Mouse (Mus musculus) right cerebral cortex, postnatal 14 days (tissue): ENCODE data around the gene Flrt3.
A peak's percentile ranks its signal among the peaks of the same experiment; 100 is the strongest.

ENCODE experiments used
- DNase-seq: peaks from one replicate; pipeline ENCODE4 v3.0.0; 2022

The Flrt3 gene

GRCm38 (mm10) chr2:140670963-140671702 is at the start of gene Flrt3:
Gene Flrt3, minus strand, starts transcription at chr2:140671469.
- DNase-seq = peak; percentile 82

GRCm38 (mm10) chr2:140717407-140717806 is 46.1 kb upstream of the Flrt3 start:
- DNase-seq = no peak

GRCm38 (mm10) chr2:140715822-140716221 is 44.6 kb upstream of the Flrt3 start:
- DNase-seq = no peak

GRCm38 (mm10) chr2:140707550-140707949 is 36.3 kb upstream of the Flrt3 start:
- DNase-seq = no peak

- no peak for DNase-seq
Observed at GRCm38 (mm10) chr2:140705278-140705677, 34.0 kb upstream of the Flrt3 start.

- DNase-seq = no peak
Observed at GRCm38 (mm10) chr2:140704146-140704545, 32.9 kb upstream of the Flrt3 start.

- DNase-seq = no peak
Observed at GRCm38 (mm10) chr2:140703377-140703776, 32.1 kb upstream of the Flrt3 start.

GRCm38 (mm10) chr2:140698585-140698984 is 27.3 kb upstream of the Flrt3 start:
- no peak for DNase-seq

GRCm38 (mm10) chr2:140693845-140694244 is 22.6 kb upstream of the Flrt3 start:
- no peak for DNase-seq

- DNase-seq = no peak
Observed at GRCm38 (mm10) chr2:140692461-140692860, 21.2 kb upstream of the Flrt3 start.

GRCm38 (mm10) chr2:140691403-140691802 is 20.1 kb upstream of the Flrt3 start:
- no peak for DNase-seq

GRCm38 (mm10) chr2:140690906-140691305 is 19.6 kb upstream of the Flrt3 start:
- no peak for DNase-seq

- no peak for DNase-seq
Observed at GRCm38 (mm10) chr2:140676728-140677127, 5.5 kb upstream of the Flrt3 start.

GRCm38 (mm10) chr2:140673466-140673865 is 2.2 kb upstream of the Flrt3 start:
- no peak for DNase-seq

GRCm38 (mm10) chr2:140670457-140670856 is 812 bp downstream of the Flrt3 start:
- peak; percentile 39 for DNase-seq

- DNase-seq = no peak
Observed at GRCm38 (mm10) chr2:140669786-140670185, 1.5 kb downstream of the Flrt3 start.

GRCm38 (mm10) chr2:140669081-140669480 is 2.2 kb downstream of the Flrt3 start:
- DNase-seq = no peak

- DNase-seq = peak; percentile 75
Observed at GRCm38 (mm10) chr2:140668311-140668710, 3.0 kb downstream of the Flrt3 start.

GRCm38 (mm10) chr2:140667261-140668047 is 3.8 kb downstream of the Flrt3 start:
- DNase-seq = no peak

GRCm38 (mm10) chr2:140666846-140667245 is 4.4 kb downstream of the Flrt3 start:
- no peak for DNase-seq

- DNase-seq = no peak
Observed at GRCm38 (mm10) chr2:140664381-140664780, 6.9 kb downstream of the Flrt3 start.

- no peak for DNase-seq
Observed at GRCm38 (mm10) chr2:140662673-140663072, 8.6 kb downstream of the Flrt3 start.

GRCm38 (mm10) chr2:140653978-140654377 is 17.3 kb downstream of the Flrt3 start:
- no peak for DNase-seq

GRCm38 (mm10) chr2:140653481-140653880 is 17.8 kb downstream of the Flrt3 start:
- no peak for DNase-seq
